Mouse (Mus musculus) ES-E14 (cell line): ENCODE results near the gene Iqschfp.

Experiments used
- CHD2 ChIP-seq: IDR thresholded peaks from 2 replicates; pipeline ENCODE4 v1.6.1; 2014; ENCODE audit warnings: mild to moderate bottlenecking, low read depth, low read length, inconsistent platforms
- HCFC1 ChIP-seq: IDR thresholded peaks from 2 replicates; pipeline ENCODE4 v1.6.1; 2012; ENCODE audit warnings: low read length, inconsistent platforms, borderline replicate concordance; ENCODE audit not compliant: insufficient read depth
- MAFK ChIP-seq: IDR thresholded peaks from 2 replicates; pipeline ENCODE4 v1.6.1; 2014; ENCODE audit warnings: mild to moderate bottlenecking, low read depth, low read length, inconsistent platforms; ENCODE audit not compliant: insufficient read depth
- ZC3H11A ChIP-seq: IDR thresholded peaks from 2 replicates; pipeline ENCODE4 v1.6.1; 2012; ENCODE audit warnings: low read depth, mild to moderate bottlenecking, inconsistent platforms, low read length, borderline replicate concordance
- ZNF384 ChIP-seq: IDR thresholded peaks from 2 replicates; pipeline ENCODE4 v1.6.1; 2012; ENCODE audit warnings: low read depth, low read length, inconsistent platforms

GRCm38 (mm10) chr3:68572249-68573225 is 680.5 kb downstream of the Iqschfp start:
- TF ChIP-seq MAFK (no peak), CHD2 (no peak), ZC3H11A (no peak), ZNF384 (no peak), HCFC1 (no peak; the same call in 1 of the 2 replicates)
